19 mouse cellular contexts compared by ENCODE assay signal in the genomic region with DNA sequence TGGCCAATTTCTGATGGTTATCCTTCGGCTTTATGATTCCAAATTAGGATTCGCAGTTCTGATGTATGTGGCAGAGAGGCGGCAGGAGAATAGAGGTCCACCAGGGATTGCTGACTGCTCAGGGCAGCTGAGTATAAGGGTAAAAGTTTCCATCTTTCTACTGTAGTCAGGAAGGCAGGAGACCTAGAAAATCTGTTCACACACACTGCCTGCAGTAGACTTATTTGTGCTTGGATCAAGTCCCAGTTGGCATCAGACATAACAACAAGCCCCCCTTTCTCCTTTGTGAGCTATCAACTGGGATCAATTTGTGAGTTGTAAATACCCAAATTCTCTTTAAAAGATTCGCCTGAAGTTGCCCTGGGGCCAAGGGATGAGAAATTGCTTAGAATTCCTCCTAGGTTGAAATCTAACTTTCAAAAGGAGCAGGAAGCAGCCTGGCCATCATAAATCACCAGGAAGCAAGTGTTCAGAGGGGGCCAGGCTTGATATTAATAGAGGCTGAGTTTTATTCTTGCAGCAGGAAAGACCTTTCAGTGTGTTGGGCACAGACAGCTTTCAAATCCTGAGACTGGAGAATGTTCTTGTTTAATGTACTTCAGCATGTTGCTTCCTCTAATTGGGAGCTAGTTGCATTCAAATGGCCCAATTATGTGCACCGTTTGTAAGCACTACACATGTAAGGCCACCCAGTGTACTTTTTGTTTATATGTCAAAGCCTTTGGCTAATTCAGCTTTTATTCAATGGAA. TPM values are rescaled to one million over a fixed set of nuclear protein-coding genes. Genes with fewer than 3 reads are reported as not detected.
DNase-seq lines count a peak whose midpoint lies in the region; ATAC-seq lines count a peak whose summit lies in the region.
"Had no signal": no experiment of that assay in that cellular context is flagged by ENCODE, and none has a peak within 500 bp of the region (broad histone marks: within the 10 kb centered on the region; RNA-seq: fewer than 3 reads in every experiment).

No protein-coding gene starts in this region.

- 81% methylated on average over 5 of the region's 5 CpGs for WGBS in heart, embryonic 10.5 days

- no peak overlapping the region for H3K4me3 ChIP-seq in heart, embryonic 10.5 days
- H3K4me3 ChIP-seq: embryonic facial prominence, embryonic 15.5 days; heart, embryonic 15.5 days; midbrain, embryonic 12.5 days had no signal

- no peaks in the 10 kb centered on the region for H3K9me3 ChIP-seq in heart, embryonic 10.5 days
- H3K9me3 ChIP-seq: embryonic facial prominence, embryonic 15.5 days; heart, embryonic 15.5 days; midbrain, embryonic 12.5 days had no signal

- H3K36me3 ChIP-seq in heart, embryonic 10.5 days, result no peaks in the 10 kb centered on the region
- H3K36me3 ChIP-seq: embryonic facial prominence, embryonic 15.5 days; heart, embryonic 15.5 days; midbrain, embryonic 12.5 days had no signal

- peak; percentile 33 for DNase-seq in heart, embryonic 10.5 days (ENCODE audit: low spot score)
- DNase-seq in heart, postnatal 14 days, result no peak
- DNase-seq in retina, postnatal 1 day, result peak; percentile 54
- DNase-seq in retina, embryonic 14.5 days (ENCODE audit: low spot score), result no peak
- DNase-seq in kidney, postnatal 10 days, result peak; percentile 35
- no peak for DNase-seq in urinary bladder, postnatal 4 days (ENCODE audit: low spot score in 2 of 2)
- DNase-seq in urinary bladder, postnatal 36 days (ENCODE audit: low spot score in 2 of 2), result no peak
- DNase-seq: adrenal gland, postnatal 25 days; cerebellum, adult 11 months; gastrocnemius, postnatal 10 days; layer of hippocampus, postnatal 36 days; thymus, adult 18-20 months had no signal

- intact Hi-C loops in heart, postnatal 14 days (cut with DNase I), result no loop called here

- H3K27ac ChIP-seq in heart, embryonic 10.5 days, result no peak overlapping the region
- H3K27ac ChIP-seq: embryonic facial prominence, embryonic 15.5 days; heart, embryonic 15.5 days; liver, embryonic 14.5 days; midbrain, embryonic 12.5 days had no signal

- no peak for ATAC-seq in activated CD4-positive, CD25-positive, alpha-beta regulatory T cell, adult 4 months
- ATAC-seq: hindbrain, embryonic 16.5 days had no signal

- H3K27me3 ChIP-seq in heart, embryonic 10.5 days (ENCODE audit: insufficient read depth, poor library complexity, severe bottlenecking), result no peaks in the 10 kb centered on the region
- H3K27me3 ChIP-seq: embryonic facial prominence, embryonic 15.5 days; heart, embryonic 15.5 days; midbrain, embryonic 12.5 days had no signal

- peaks cover 20% of the 10 kb centered on the region for H3K4me1 ChIP-seq in heart, embryonic 10.5 days

RNA-seq across cellular contexts. Expression of a gene that starts 41.6 kb away (rescaled TPM):
- not detected in 2 replicates for polyA plus RNA-seq in heart, embryonic 10.5 days (2016; fragmentation: Nextera tagmentation; extraction: Ambion mirVana)
- total RNA-seq in heart, postnatal 14 days (2021), result under 1 TPM in 1 of 2 experiments, not detected in 1; 0.55 TPM
- polyA plus RNA-seq in activated CD4-positive, CD25-positive, alpha-beta regulatory T cell, adult 4 months (2017; shearing (Covaris generic)), result not detected
- total RNA-seq: adrenal gland, postnatal 25 days; gastrocnemius, postnatal 10 days; neutrophil, adult 5-6 weeks had no signal
- polyA plus RNA-seq: heart, embryonic 15.5 days; liver, embryonic 14.5 days; midbrain, embryonic 12.5 days had no signal

Comparison
In these comparisons a context has a peak if more than half of its experiments do, and no peak if none do; other contexts are left out.
1. DNase-seq: peak in heart, embryonic 10.5 days (single experiment), retina, postnatal 1 day (single experiment) and kidney, postnatal 10 days (single experiment); none in heart, postnatal 14 days (0 of 2), retina, embryonic 14.5 days (single experiment), urinary bladder, postnatal 4 days (0 of 2) and urinary bladder, postnatal 36 days (0 of 2).